Comparison of ENCODE assay signal across 8 mouse cellular contexts in the genomic region with DNA sequence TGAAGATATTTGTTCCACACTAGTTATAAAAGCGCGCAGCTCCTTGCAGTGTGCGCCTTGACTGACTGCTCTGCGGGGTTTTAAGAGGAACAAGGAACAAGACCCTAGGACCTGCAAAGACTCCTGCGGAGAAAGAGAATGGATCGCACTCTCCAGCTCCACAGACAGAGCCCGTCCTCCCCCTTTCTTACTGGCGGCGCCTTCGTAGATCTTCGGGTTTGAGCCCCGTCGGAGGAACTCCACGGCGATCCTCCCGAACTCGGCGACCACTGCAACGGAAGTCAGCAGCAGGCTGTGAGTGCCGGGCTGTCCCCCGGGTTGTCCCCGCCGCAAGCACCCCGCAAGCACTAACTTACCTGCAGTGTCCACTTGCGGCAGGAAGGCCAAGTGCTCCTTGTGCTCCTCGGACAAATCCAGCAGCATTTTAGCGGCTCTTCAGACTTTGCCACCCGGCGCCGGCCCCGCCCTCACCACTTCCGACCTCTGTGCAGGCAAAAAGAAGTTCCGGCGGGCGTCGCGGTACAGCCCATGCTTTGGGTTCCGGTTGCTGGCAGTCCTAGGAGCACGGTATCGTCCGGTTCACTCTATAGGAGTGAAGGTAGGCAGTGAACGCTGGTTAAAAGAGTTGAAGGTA. TPM values are rescaled to one million over a fixed set of nuclear protein-coding genes. Genes with fewer than 3 reads are reported as not detected.
DNase-seq lines count a peak whose midpoint lies in the region; ATAC-seq lines count a peak whose summit lies in the region.

A gene (minus strand): TSS at position 485 of the 634 bp plus-strand sequence.

- H3K36me3 ChIP-seq in heart, embryonic 14.5 days (ENCODE audit: control insufficient read depth, insufficient read depth, low read length) = peaks cover 23% of the 10 kb centered on the region
- peaks cover 11% of the 10 kb centered on the region for H3K36me3 ChIP-seq in liver, embryonic 13.5 days
- H3K36me3 ChIP-seq in stomach, embryonic 16.5 days (ENCODE audit: control insufficient read depth, insufficient read depth, low read length) = peaks cover 1% of the 10 kb centered on the region; the same call in 1 of the 2 replicates

- peak within 1 kb of the TSS; percentile 92 for H3K9ac ChIP-seq in heart, embryonic 14.5 days (ENCODE audit: low read length)
- H3K9ac ChIP-seq in liver, embryonic 13.5 days = peak within 1 kb of the TSS; percentile 86
- peak within 1 kb of the TSS; percentile 95 for H3K9ac ChIP-seq in stomach, embryonic 16.5 days (ENCODE audit: low read length)

- H3K4me2 ChIP-seq in heart, embryonic 14.5 days (ENCODE audit: low read length) = peak within 1 kb of the TSS; percentile 80
- peak within 1 kb of the TSS; percentile 68 for H3K4me2 ChIP-seq in liver, embryonic 13.5 days
- peak within 1 kb of the TSS; percentile 73 for H3K4me2 ChIP-seq in stomach, embryonic 16.5 days (ENCODE audit: low read depth, low read length)

- H3K4me3 ChIP-seq in brown adipose tissue, adult 24 weeks (ENCODE audit: insufficient read depth, low read depth, low read length) = peak within 1 kb of the TSS; percentile 96
- peak within 1 kb of the TSS; percentile 83 to 98 for H3K4me3 ChIP-seq in heart, embryonic 14.5 days (ENCODE audit: control insufficient read depth in 1 of 2, insufficient read depth in 1 of 2, low read depth in 1 of 2, low read length in 2 of 2)
- peak within 1 kb of the TSS; percentile 85 for H3K4me3 ChIP-seq in liver, embryonic 13.5 days (replicated peaks)
- peak within 1 kb of the TSS; percentile 90 for H3K4me3 ChIP-seq in stomach, embryonic 16.5 days (replicated peaks; ENCODE audit: low read length)

- WGBS in heart, embryonic 14.5 days = under 1% methylated on average over 42 of the region's 42 CpGs
- under 1% methylated on average over 42 of the region's 42 CpGs for WGBS in liver, embryonic 13.5 days (ENCODE audit: insufficient replicate concordance)
- WGBS in stomach, embryonic 16.5 days = under 1% methylated on average over 42 of the region's 42 CpGs

- no peaks in the 10 kb centered on the region for H3K27me3 ChIP-seq in heart, embryonic 14.5 days (ENCODE audit: control insufficient read depth, insufficient read depth, low read length)
- H3K27me3 ChIP-seq in liver, embryonic 13.5 days = no peaks in the 10 kb centered on the region
- no peaks in the 10 kb centered on the region for H3K27me3 ChIP-seq in stomach, embryonic 16.5 days (ENCODE audit: control insufficient read depth, insufficient read depth, low read length)

- ATAC-seq in heart, embryonic 14.5 days (ENCODE audit: insufficient number of reproducible peaks, insufficient read depth, low FRiP score, low read depth) = peak; percentile 91
- ATAC-seq in liver, embryonic 13.5 days (ENCODE audit: low read depth) = peak; percentile 97
- peak; percentile 94 for ATAC-seq in stomach, embryonic 16.5 days (ENCODE audit: insufficient read depth, low FRiP score)

- H3K9me3 ChIP-seq in heart, embryonic 14.5 days (ENCODE audit: control insufficient read depth, low read length) = no peaks in the 10 kb centered on the region
- no peaks in the 10 kb centered on the region for H3K9me3 ChIP-seq in liver, embryonic 13.5 days (replicated peaks)
- H3K9me3 ChIP-seq in stomach, embryonic 16.5 days (replicated peaks; ENCODE audit: control insufficient read depth, low read length) = no peaks in the 10 kb centered on the region

- H3K27ac ChIP-seq in brown adipose tissue, adult 24 weeks (replicated peaks; ENCODE audit: low read depth, low read length) = peak within 1 kb of the TSS; percentile 59; the same call in 1 of the 2 replicates
- H3K27ac ChIP-seq in heart, embryonic 14.5 days (replicated peaks in 1 of 2; ENCODE audit: control insufficient read depth in 1 of 2, insufficient read depth in 1 of 2, low read depth in 2 of 2, low read length in 2 of 2) = peak within 1 kb of the TSS; percentile 77 to 92
- peak within 1 kb of the TSS; percentile 58 for H3K27ac ChIP-seq in liver, embryonic 13.5 days
- peak within 1 kb of the TSS; percentile 84 for H3K27ac ChIP-seq in stomach, embryonic 16.5 days (ENCODE audit: low read length)

- DNase-seq in CD4-positive, CD25-positive, alpha-beta regulatory T cell, adult 2 months (ENCODE audit: low read depth, low spot score) = peak; percentile 90
- peak; percentile 65 for DNase-seq in fibroblast of lung, adult 2 months (ENCODE audit: low read depth)
- peak; percentile 91 for DNase-seq in kidney, postnatal 14 days
- DNase-seq in liver, embryonic 13.5 days = peak; percentile 78
- DNase-seq in neural tube, embryonic 10.5 days (ENCODE audit: extremely low spot score, low spot score) = peak; percentile 91

- no peaks in the 10 kb centered on the region for H3K4me1 ChIP-seq in brown adipose tissue, adult 24 weeks (ENCODE audit: control insufficient read depth, insufficient read depth, insufficient read length, low read length)
- H3K4me1 ChIP-seq in heart, embryonic 14.5 days (ENCODE audit: control insufficient read depth in 2 of 2, insufficient read depth in 2 of 2, low read length in 2 of 2) = peaks cover 0 to 6% of the 10 kb centered on the region in 2 experiments; a peak in 1 of 4 replicates
- H3K4me1 ChIP-seq in liver, embryonic 13.5 days (replicated peaks) = peaks cover 6% of the 10 kb centered on the region; the same call in 1 of the 2 replicates
- H3K4me1 ChIP-seq in stomach, embryonic 16.5 days (ENCODE audit: control insufficient read depth, insufficient read depth, low read length) = no peaks in the 10 kb centered on the region; the same call in 1 of the 2 replicates

RNA-seq across cellular contexts. Expression of the gene that starts here (rescaled TPM):
- 31.8 and 32.9 TPM in 2 replicates for polyA plus RNA-seq in brown adipose tissue, adult 24 weeks (2012; ENCODE audit: insufficient read depth, insufficient read length, missing spikeins)
- polyA plus RNA-seq in heart, embryonic 14.5 days (2014; fragmentation: Nextera tagmentation; extraction: Ambion mirVana) = 51.8 and 58.4 TPM in 2 replicates
- polyA plus RNA-seq in liver, embryonic 13.5 days (2015; fragmentation: Nextera tagmentation; extraction: Ambion mirVana) = 44.5 and 50.9 TPM in 2 replicates
- polyA plus RNA-seq in stomach, embryonic 16.5 days (2015; fragmentation: Nextera tagmentation; extraction: Ambion mirVana) = 62.2 and 74.5 TPM in 2 replicates

Comparison
In these comparisons a context has a peak if more than half of its experiments do, and no peak if none do; other contexts are left out.
1. Peak in every context shown above with its lines: DNase-seq, ATAC-seq, H3K4me3 ChIP-seq and H3K27ac ChIP-seq.